Mouse (Mus musculus) cerebellum, adult 18-20 months (tissue): ENCODE data around the gene Fubp1.

Experiments used
- DNase-seq, 2 experiments: peaks; one replicate each; pipeline ENCODE4 v3.0.0; 2021

Fubp1 gene

GRCm38 (mm10) chr3:152282126-152282525 is 71.9 kb downstream of the Fubp1 start:
- no peak for DNase-seq

GRCm38 (mm10) chr3:152284306-152284705 is 74.1 kb downstream of the Fubp1 start:
- no peak for DNase-seq

GRCm38 (mm10) chr3:152284759-152285158 is 74.5 kb downstream of the Fubp1 start:
- DNase-seq = no peak
